Mouse (Mus musculus): ENCODE measurements at regions not wholly inside any gene's neighbourhood (a gene's known extent, or its start where the extent isn't known, plus 50 kb on each side); places are given as distances from the start of the nearest gene placed in this dataset.

DNA sequence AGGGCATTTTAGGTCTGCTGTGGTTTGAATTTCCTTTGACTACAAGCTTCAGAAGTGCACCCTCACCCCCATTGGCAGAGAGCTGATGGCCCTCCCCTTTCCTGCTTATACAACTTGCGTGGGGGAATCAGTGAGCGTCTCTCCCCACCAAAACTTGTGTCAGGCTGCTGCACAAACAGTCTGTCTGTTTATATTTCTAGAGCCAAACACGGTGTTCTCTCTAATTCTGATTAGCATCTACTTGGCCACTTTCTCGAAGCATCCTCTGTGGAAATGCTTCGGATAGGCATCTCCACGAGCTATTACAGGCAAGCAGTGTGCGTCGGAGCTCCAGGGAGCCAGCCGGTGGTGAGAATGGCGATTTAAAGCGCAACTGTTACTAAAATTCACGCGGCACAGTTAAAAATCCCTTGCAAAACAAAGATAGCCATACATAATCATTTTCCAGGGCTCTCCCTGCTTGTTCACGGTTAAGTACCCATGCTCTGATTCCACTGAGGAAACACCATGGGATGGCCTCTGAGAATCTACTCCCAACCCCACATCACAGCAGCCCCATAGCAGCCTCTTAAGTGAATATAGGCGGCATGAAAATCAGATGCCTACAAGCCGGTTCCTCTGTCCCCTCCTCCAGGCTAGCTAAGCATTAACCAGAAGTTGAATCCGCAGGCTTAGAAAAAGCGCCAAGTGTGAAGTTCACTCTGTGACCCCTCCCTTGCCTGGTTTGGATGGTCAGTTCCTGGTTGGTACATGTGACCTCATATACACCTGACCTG is 273.7 kb upstream of the Sall1 start:
- TF ChIP-seq ETS1 (conservative IDR thresholded peaks at IDR 0.05; ENCODE audit: low read depth, low read length) (no peak), CTCF (conservative IDR thresholded peaks at IDR 0.05 in 1 of 2, IDR thresholded peaks at IDR 0.05 in 1 of 2; ENCODE audit: low read depth in 2 of 2, low read length in 2 of 2) (no peak)
